Mouse (Mus musculus): ENCODE results near the gene Ccdc13. TPM values are rescaled to one million over a fixed set of nuclear protein-coding genes. Genes with fewer than 3 reads are reported as not detected.

Gene Ccdc13
- polyA plus RNA-seq, 1 experiment from 2014 or later, result 0.18 TPM

GRCm38 (mm10) chr9:121808511-121808910, 30.8 kb downstream of the Ccdc13 start:
- DNase-seq (ENCODE audit: low spot score) (no peak), ATAC-seq (replicated peaks; ENCODE audit: insufficient number of reproducible peaks, low FRiP score, low TSS enrichment, low read depth) (no peak)
- Histone ChIP-seq H3K4me1 (ENCODE audit: control insufficient read depth, insufficient read depth, low read length) (no peaks in the 10 kb centered on the region; the same call in 1 of the 2 replicates), H3K36me3 (replicated peaks; ENCODE audit: control insufficient read depth, insufficient read depth, low read depth, low read length) (no peaks in the 10 kb centered on the region), H3K9ac (replicated peaks; ENCODE audit: low read length) (no peak overlapping the region), H3K4me2 (ENCODE audit: low read depth, low read length) (no peak overlapping the region), H3K27me3 (ENCODE audit: control insufficient read depth, insufficient read depth, low read length) (no peaks in the 10 kb centered on the region), H3K4me3 (ENCODE audit: low read depth, low read length) (no peak overlapping the region), H3K27ac (replicated peaks; ENCODE audit: low read depth, low read length) (no peak overlapping the region), H3K9me3 (replicated peaks; ENCODE audit: control insufficient read depth, low read length) (no peaks in the 10 kb centered on the region)
- 44% methylated on average over 3 of the region's 3 CpGs for WGBS

GRCm38 (mm10) chr9:121807947-121808346, 31.3 kb downstream of the Ccdc13 start:
- H3K4me1 ChIP-seq (ENCODE audit: control insufficient read depth, insufficient read depth, low read length), result no peaks in the 10 kb centered on the region; the same call in 1 of the 2 replicates
- H3K27ac ChIP-seq (replicated peaks; ENCODE audit: low read depth, low read length), result no peak overlapping the region
- H3K27me3 ChIP-seq (ENCODE audit: control insufficient read depth, insufficient read depth, low read length), result no peaks in the 10 kb centered on the region
- no peaks in the 10 kb centered on the region for H3K9me3 ChIP-seq (replicated peaks; ENCODE audit: control insufficient read depth, low read length)
- 60% methylated on average over 7 of the region's 7 CpGs for WGBS
- no peak for DNase-seq (ENCODE audit: low spot score)
- ATAC-seq (replicated peaks; ENCODE audit: insufficient number of reproducible peaks, low FRiP score, low TSS enrichment, low read depth), result no peak
- no peak overlapping the region for H3K4me3 ChIP-seq (ENCODE audit: low read depth, low read length)
- H3K4me2 ChIP-seq (ENCODE audit: low read depth, low read length), result no peak overlapping the region
- H3K36me3 ChIP-seq (replicated peaks; ENCODE audit: control insufficient read depth, insufficient read depth, low read depth, low read length), result no peaks in the 10 kb centered on the region
- H3K9ac ChIP-seq (replicated peaks; ENCODE audit: low read length), result no peak overlapping the region; the same call in 1 of the 2 replicates

- Histone ChIP-seq H3K9me3 (replicated peaks; ENCODE audit: control insufficient read depth, low read length) (no peaks in the 10 kb centered on the region), H3K27me3 (ENCODE audit: control insufficient read depth, insufficient read depth, low read length) (no peaks in the 10 kb centered on the region), H3K4me1 (ENCODE audit: control insufficient read depth, insufficient read depth, low read length) (no peaks in the 10 kb centered on the region; the same call in 1 of the 2 replicates), H3K9ac (replicated peaks; ENCODE audit: low read length) (no peak overlapping the region), H3K4me2 (ENCODE audit: low read depth, low read length) (no peak overlapping the region), H3K36me3 (replicated peaks; ENCODE audit: control insufficient read depth, insufficient read depth, low read depth, low read length) (no peaks in the 10 kb centered on the region), H3K4me3 (ENCODE audit: low read depth, low read length) (no peak overlapping the region), H3K27ac (replicated peaks; ENCODE audit: low read depth, low read length) (no peak overlapping the region)
- ATAC-seq (replicated peaks; ENCODE audit: insufficient number of reproducible peaks, low FRiP score, low TSS enrichment, low read depth) (no peak), DNase-seq (ENCODE audit: low spot score) (no peak)
- 48% methylated on average over 1 of the region's 1 CpGs for WGBS
These were observed 31.7 kb downstream of the Ccdc13 start for GRCm38 (mm10) chr9:121807546-121807945.

DNA sequence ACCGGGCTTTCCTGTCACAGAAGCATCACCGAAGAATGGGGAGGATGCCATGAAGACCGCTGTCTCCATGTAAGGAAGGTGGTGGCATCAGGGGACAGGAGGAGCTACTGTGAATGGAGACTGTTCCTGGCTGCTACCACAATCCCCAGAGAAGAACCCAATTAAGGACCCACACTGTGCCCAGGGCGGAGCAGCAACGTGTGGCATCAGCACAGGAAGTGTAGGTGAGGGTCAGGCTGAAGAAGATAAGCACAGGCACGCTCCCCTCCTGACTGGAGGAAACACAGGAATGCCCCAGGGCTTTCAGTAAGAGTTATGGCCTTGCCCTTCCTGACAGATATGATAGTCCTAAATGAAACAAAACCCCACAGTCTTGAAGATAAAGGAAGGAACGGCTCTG, 36.5 kb downstream of the Ccdc13 start:
- H3K27ac ChIP-seq (replicated peaks; ENCODE audit: low read depth, low read length), result no peak overlapping the region
- H3K4me3 ChIP-seq (ENCODE audit: low read depth, low read length), result no peak overlapping the region
- H3K9me3 ChIP-seq (replicated peaks; ENCODE audit: control insufficient read depth, low read length), result no peaks in the 10 kb centered on the region
- ATAC-seq (replicated peaks; ENCODE audit: insufficient number of reproducible peaks, low FRiP score, low TSS enrichment, low read depth) (no peak), DNase-seq (ENCODE audit: low spot score) (no peak)
- no peaks in the 10 kb centered on the region for H3K4me1 ChIP-seq (ENCODE audit: control insufficient read depth, insufficient read depth, low read length)
- H3K9ac ChIP-seq (replicated peaks; ENCODE audit: low read length), result no peak overlapping the region
- WGBS, result 62% methylated on average over 7 of the region's 7 CpGs
- no peaks in the 10 kb centered on the region for H3K36me3 ChIP-seq (replicated peaks; ENCODE audit: control insufficient read depth, insufficient read depth, low read depth, low read length)
- no peak overlapping the region for H3K4me2 ChIP-seq (ENCODE audit: low read depth, low read length)
- H3K27me3 ChIP-seq (ENCODE audit: control insufficient read depth, insufficient read depth, low read length), result no peaks in the 10 kb centered on the region

GRCm38 (mm10) chr9:121798887-121799520, 40.3 kb downstream of the Ccdc13 start:
- Histone ChIP-seq H3K4me2 (ENCODE audit: low read depth, low read length) (no peak overlapping the region), H3K4me3 (ENCODE audit: low read depth, low read length) (no peak overlapping the region), H3K36me3 (replicated peaks; ENCODE audit: control insufficient read depth, insufficient read depth, low read depth, low read length) (no peaks in the 10 kb centered on the region), H3K4me1 (ENCODE audit: control insufficient read depth, insufficient read depth, low read length) (no peaks in the 10 kb centered on the region), H3K27ac (replicated peaks; ENCODE audit: low read depth, low read length) (no peak overlapping the region), H3K9me3 (replicated peaks; ENCODE audit: control insufficient read depth, low read length) (no peaks in the 10 kb centered on the region), H3K27me3 (ENCODE audit: control insufficient read depth, insufficient read depth, low read length) (no peaks in the 10 kb centered on the region), H3K9ac (replicated peaks; ENCODE audit: low read length) (no peak overlapping the region)
- WGBS, result 28% methylated on average over 6 of the region's 6 CpGs
- no peak for DNase-seq (ENCODE audit: low spot score)
- no peak for ATAC-seq (replicated peaks; ENCODE audit: insufficient number of reproducible peaks, low FRiP score, low TSS enrichment, low read depth)

- peak; percentile 51 for DNase-seq (ENCODE audit: low spot score)
- no peaks in the 10 kb centered on the region for H3K9me3 ChIP-seq (replicated peaks; ENCODE audit: control insufficient read depth, low read length)
These were observed 41.5 kb downstream of the Ccdc13 start for GRCm38 (mm10) chr9:121797722-121798121.

GRCm38 (mm10) chr9:121794972-121795539, 44.2 kb downstream of the Ccdc13 start:
- H3K9me3 ChIP-seq (replicated peaks; ENCODE audit: control insufficient read depth, low read length), result no peaks in the 10 kb centered on the region

More at GRCm38 (mm10) chr9:121797722-121798121, 41.5 kb downstream of the Ccdc13 start:
- Histone ChIP-seq H3K27ac (replicated peaks; ENCODE audit: low read depth, low read length) (no peak overlapping the region), H3K4me3 (ENCODE audit: low read depth, low read length) (no peak overlapping the region), H3K36me3 (replicated peaks; ENCODE audit: control insufficient read depth, insufficient read depth, low read depth, low read length) (no peaks in the 10 kb centered on the region), H3K4me1 (ENCODE audit: control insufficient read depth, insufficient read depth, low read length) (no peaks in the 10 kb centered on the region), H3K4me2 (ENCODE audit: low read depth, low read length) (no peak overlapping the region), H3K27me3 (ENCODE audit: control insufficient read depth, insufficient read depth, low read length) (no peaks in the 10 kb centered on the region), H3K9ac (replicated peaks; ENCODE audit: low read length) (no peak overlapping the region)
- WGBS, result 11% methylated on average over 12 of the region's 12 CpGs
- no peak for ATAC-seq (replicated peaks; ENCODE audit: insufficient number of reproducible peaks, low FRiP score, low TSS enrichment, low read depth)

GRCm38 (mm10) chr9:121791757-121792521, 47.3 kb downstream of the Ccdc13 start, which contains the start of gene Hhatl:
Hhatl (minus strand) TSS chr9:121792507.
- no peaks in the 10 kb centered on the region for H3K27me3 ChIP-seq (ENCODE audit: control insufficient read depth, insufficient read depth, low read length)
- no peaks in the 10 kb centered on the region for H3K4me1 ChIP-seq (ENCODE audit: control insufficient read depth, insufficient read depth, low read length)
- H3K27ac ChIP-seq (replicated peaks; ENCODE audit: low read depth, low read length), result no peak within 1 kb of the TSS
- WGBS, result 51% methylated on average over 24 of the region's 24 CpGs
- no peaks in the 10 kb centered on the region for H3K9me3 ChIP-seq (replicated peaks; ENCODE audit: control insufficient read depth, low read length)
- DNase-seq (ENCODE audit: low spot score), result no peak
- H3K4me2 ChIP-seq (ENCODE audit: low read depth, low read length), result no peak within 1 kb of the TSS
- H3K4me3 ChIP-seq (ENCODE audit: low read depth, low read length), result no peak within 1 kb of the TSS
- no peaks in the 10 kb centered on the region for H3K36me3 ChIP-seq (replicated peaks; ENCODE audit: control insufficient read depth, insufficient read depth, low read depth, low read length)
- peak; percentile 41; the same call in 1 of the 2 replicates for ATAC-seq (replicated peaks; ENCODE audit: insufficient number of reproducible peaks, low FRiP score, low TSS enrichment, low read depth)
- H3K9ac ChIP-seq (replicated peaks; ENCODE audit: low read length), result no peak within 1 kb of the TSS

More at GRCm38 (mm10) chr9:121794972-121795539, 44.2 kb downstream of the Ccdc13 start:
- no peaks in the 10 kb centered on the region for H3K4me1 ChIP-seq (ENCODE audit: control insufficient read depth, insufficient read depth, low read length)
- WGBS, result 58% methylated on average over 1 of the region's 1 CpGs
- no peak overlapping the region for H3K4me2 ChIP-seq (ENCODE audit: low read depth, low read length)
- H3K27ac ChIP-seq (replicated peaks; ENCODE audit: low read depth, low read length), result no peak overlapping the region
- no peak overlapping the region for H3K4me3 ChIP-seq (ENCODE audit: low read depth, low read length)
- no peak overlapping the region for H3K9ac ChIP-seq (replicated peaks; ENCODE audit: low read length)
- no peaks in the 10 kb centered on the region for H3K36me3 ChIP-seq (replicated peaks; ENCODE audit: control insufficient read depth, insufficient read depth, low read depth, low read length)
- no peaks in the 10 kb centered on the region for H3K27me3 ChIP-seq (ENCODE audit: control insufficient read depth, insufficient read depth, low read length)
- DNase-seq (ENCODE audit: low spot score) (no peak), ATAC-seq (replicated peaks; ENCODE audit: insufficient number of reproducible peaks, low FRiP score, low TSS enrichment, low read depth) (no peak)
